Mouse (Mus musculus): ENCODE measurements around the gene Fabp6. TPM values are rescaled to one million over a fixed set of nuclear protein-coding genes. Genes with fewer than 3 reads are reported as not detected.

The Fabp6 gene
- polyA plus RNA-seq, 1 experiment: not detected

DNA sequence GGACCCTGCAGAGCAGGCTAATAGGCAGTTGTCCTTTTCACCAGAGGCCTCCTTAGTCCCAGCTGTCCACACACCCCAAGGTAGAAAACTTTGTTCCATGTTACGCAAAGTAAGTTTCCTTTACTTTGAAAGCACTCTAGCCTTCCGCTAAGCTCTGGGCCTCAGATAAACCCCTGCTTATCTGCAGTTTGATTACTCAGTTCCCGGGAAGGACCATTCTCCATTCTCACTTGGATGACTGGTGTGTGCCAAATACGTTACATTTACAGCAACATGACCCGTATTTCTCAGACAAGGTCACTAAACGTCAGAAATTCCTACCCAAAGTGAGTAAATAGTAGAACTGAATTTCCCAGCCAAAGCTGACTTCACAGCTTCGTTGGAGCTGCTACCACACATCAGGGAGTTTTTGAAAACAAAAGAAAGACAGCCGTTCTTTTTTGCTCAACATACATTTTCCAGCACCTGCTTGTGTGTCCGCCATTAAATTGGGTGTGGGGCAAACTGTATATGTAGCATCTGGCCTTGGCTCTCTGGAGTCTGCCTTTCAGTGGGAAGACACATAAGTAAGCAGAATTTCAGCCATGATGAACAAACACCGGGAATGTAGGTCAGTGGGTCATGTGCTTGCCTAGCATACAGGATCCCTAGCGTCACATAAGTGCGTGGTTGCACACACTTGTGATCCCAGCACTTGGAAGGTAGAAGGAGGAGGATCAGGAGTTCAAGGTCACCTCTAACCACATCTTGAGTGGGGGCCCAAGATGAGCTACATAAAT, 52.5 kb downstream of the Fabp6 start:
- peaks cover 5% of the 10 kb centered on the region for H3K4me1 ChIP-seq (ENCODE audit: control insufficient read depth, insufficient read depth, low read length)
- WGBS: 77% methylated on average over 12 of the region's 12 CpGs
- no peak overlapping the region for H3K4me3 ChIP-seq (replicated peaks; ENCODE audit: control insufficient read depth, low read depth, low read length)
- H3K27ac ChIP-seq (ENCODE audit: control insufficient read depth, insufficient read depth, low read depth, low read length, poor library complexity): no peak overlapping the region
- TF ChIP-seq POLR2A (IDR thresholded peaks at IDR 0.05; ENCODE audit: borderline replicate concordance, control insufficient read depth, low read depth, low read length) (no peak), CTCF (IDR thresholded peaks at IDR 0.05; ENCODE audit: control insufficient read depth, insufficient read depth, low read length) (no peak)

DNA sequence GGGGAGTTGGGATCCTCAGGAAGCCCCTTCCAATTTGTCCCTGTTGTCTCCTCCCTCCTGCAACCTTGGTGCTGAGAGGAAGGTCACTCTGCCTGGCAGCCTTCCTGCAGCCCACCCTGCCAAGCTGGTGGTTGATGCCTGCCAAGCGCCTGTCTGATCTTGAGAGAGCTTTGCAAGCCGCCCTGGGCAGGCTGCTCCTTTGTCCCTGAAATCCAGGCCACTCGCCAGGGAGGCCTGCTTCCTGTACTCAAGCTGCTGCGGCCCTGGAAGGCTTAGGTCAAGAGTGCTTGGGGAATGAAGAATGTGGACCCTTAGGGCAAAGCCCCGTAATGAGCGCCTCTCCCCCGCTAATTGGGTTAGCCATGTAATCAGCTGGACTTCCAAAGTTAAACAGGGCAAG, 53.2 kb downstream of the Fabp6 start:
- TF ChIP-seq POLR2A (IDR thresholded peaks at IDR 0.05; ENCODE audit: borderline replicate concordance, control insufficient read depth, low read depth, low read length): no peak
- no peak for TF ChIP-seq CTCF (IDR thresholded peaks at IDR 0.05; ENCODE audit: control insufficient read depth, insufficient read depth, low read length)
- H3K4me1 ChIP-seq (ENCODE audit: control insufficient read depth, insufficient read depth, low read length): peaks cover 8% of the 10 kb centered on the region
- 87% methylated on average over 7 of the region's 7 CpGs for WGBS
- no peak overlapping the region for H3K4me3 ChIP-seq (replicated peaks; ENCODE audit: control insufficient read depth, low read depth, low read length)
- no peak overlapping the region for H3K27ac ChIP-seq (ENCODE audit: control insufficient read depth, insufficient read depth, low read depth, low read length, poor library complexity)

DNA sequence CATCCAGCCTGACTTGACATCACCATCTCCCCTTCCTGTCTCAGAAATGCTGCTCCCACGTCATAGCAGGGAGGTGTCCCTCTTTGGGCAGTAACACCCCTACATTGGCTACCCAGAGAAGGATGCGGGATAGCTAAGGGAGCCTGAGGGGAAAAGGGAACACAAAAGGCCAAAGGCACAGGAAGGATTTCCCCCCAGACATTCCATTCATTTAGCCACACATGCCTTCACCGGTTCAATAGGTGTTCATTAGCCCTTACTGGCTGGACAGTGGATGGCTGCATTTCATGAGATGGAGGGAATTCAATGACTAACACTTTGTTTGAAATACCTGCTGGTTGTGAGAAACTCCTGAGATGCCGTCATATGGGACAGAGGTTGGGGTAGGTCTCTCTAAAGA, 54.7 kb downstream of the Fabp6 start:
- H3K4me1 ChIP-seq (ENCODE audit: control insufficient read depth, insufficient read depth, low read length): peaks cover 8% of the 10 kb centered on the region
- H3K27ac ChIP-seq (ENCODE audit: control insufficient read depth, insufficient read depth, low read depth, low read length, poor library complexity): no peak overlapping the region
- no peak overlapping the region for H3K4me3 ChIP-seq (replicated peaks; ENCODE audit: control insufficient read depth, low read depth, low read length)
- TF ChIP-seq POLR2A (IDR thresholded peaks at IDR 0.05; ENCODE audit: borderline replicate concordance, control insufficient read depth, low read depth, low read length) (no peak), CTCF (IDR thresholded peaks at IDR 0.05; ENCODE audit: control insufficient read depth, insufficient read depth, low read length) (no peak)
- WGBS: 77% methylated on average over 4 of the region's 4 CpGs

Other genes starting within 250 kb of the Fabp6 start
- gene Pttg1, start 175.3 kb downstream of the Fabp6 start, polyA plus RNA-seq (2011; ENCODE audit: insufficient read depth, insufficient read length, low replicate concordance, missing spikeins): 48.5 and 66.0 TPM in 2 replicates
- gene Slu7, start 167.8 kb downstream of the Fabp6 start, polyA plus RNA-seq (2011; ENCODE audit: insufficient read depth, insufficient read length, low replicate concordance, missing spikeins): 26.8 and 27.2 TPM in 2 replicates
- gene C1qtnf2, start 127.3 kb downstream of the Fabp6 start, polyA plus RNA-seq (2011; ENCODE audit: insufficient read depth, insufficient read length, low replicate concordance, missing spikeins): not detected in 2 replicates
- 0.57 and 0.61 TPM in 2 replicates for gene Ccnjl, start 72.8 kb downstream of the Fabp6 start, polyA plus RNA-seq (2011; ENCODE audit: insufficient read depth, insufficient read length, low replicate concordance, missing spikeins)
- gene 4933415A04Rik, start 14.5 kb downstream of the Fabp6 start, polyA plus RNA-seq (2011; ENCODE audit: insufficient read depth, insufficient read length, low replicate concordance, missing spikeins): 1.1 and 3.2 TPM in 2 replicates
- gene Pwwp2a, start 80.5 kb upstream of the Fabp6 start, polyA plus RNA-seq (2011; ENCODE audit: insufficient read depth, insufficient read length, low replicate concordance, missing spikeins): 20.0 and 24.9 TPM in 2 replicates
- 23.6 and 26.4 TPM in 2 replicates for gene Ttc1, start 146.5 kb upstream of the Fabp6 start, polyA plus RNA-seq (2011; ENCODE audit: insufficient read depth, insufficient read length, low replicate concordance, missing spikeins)